Mouse (Mus musculus) MEL (cell line): Measurements from ENCODE around the gene Dusp22. TPM values are rescaled to one million over a fixed set of nuclear protein-coding genes. Genes with fewer than 3 reads are reported as not detected.

Experiments
- DNase-seq: peaks from one replicate; pipeline ENCODE4 v3.0.0; 2011; ENCODE audit warnings: low read depth, low spot score
- H3K27ac ChIP-seq: 2 replicates; pipeline ENCODE4 v1.5.1; 2012; ENCODE audit warnings: low read depth, mild to moderate bottlenecking, control low read depth, low read length, moderate library complexity; ENCODE audit not compliant: control insufficient read depth
- H3K27me3 ChIP-seq, 2 experiments: fragments of 150-350 bp in 1 of 2; sonication (generic) in 1 of 2; 2 replicates each; pipeline ENCODE4 v1.6.1; 2012; ENCODE audit warnings: low read length in 2 of 2, mild to moderate bottlenecking in 2 of 2, improper control_type of control experiment in 1 of 2, moderate library complexity in 1 of 2; ENCODE audit not compliant: insufficient read depth in 2 of 2, control insufficient read depth in 1 of 2
- H3K36me3 ChIP-seq, 2 experiments: 2 replicates each; pipeline ENCODE4 v1.6.1; 2012 to 2014; ENCODE audit warnings: low read length in 2 of 2, improper control_type of control experiment in 1 of 2, inconsistent platforms in 1 of 2, mild to moderate bottlenecking in 1 of 2; ENCODE audit not compliant: insufficient read depth in 2 of 2, control insufficient read depth in 1 of 2
- H3K4me1 ChIP-seq, 2 experiments: fragments of 150-350 bp in 1 of 2; sonication (generic) in 1 of 2; 2 replicates each; pipeline ENCODE4 v1.6.1; 2012; ENCODE audit warnings: low read length in 2 of 2, improper control_type of control experiment in 1 of 2, mild to moderate bottlenecking in 1 of 2; ENCODE audit not compliant: insufficient read depth in 2 of 2, control insufficient read depth in 1 of 2
- H3K4me3 ChIP-seq, 2 experiments: fragments of 150-350 bp in 1 of 2; sonication (generic) in 1 of 2; 2 replicates each; pipeline ENCODE4 v1.5.1; 2012; ENCODE audit warnings: low read depth in 2 of 2, low read length in 2 of 2, mild to moderate bottlenecking in 2 of 2, moderate library complexity in 2 of 2, control low read depth in 1 of 2, improper control_type of control experiment in 1 of 2; ENCODE audit not compliant: control insufficient read depth in 1 of 2, insufficient read depth in 1 of 2
- H3K79me2 ChIP-seq: 2 replicates; pipeline ENCODE4 v1.6.1; 2012; ENCODE audit warnings: mild to moderate bottlenecking, low read length, moderate library complexity; ENCODE audit not compliant: control insufficient read depth, poor library complexity, insufficient read depth
- H3K9ac ChIP-seq: 2 replicates; pipeline ENCODE4 v1.6.1; 2012; ENCODE audit warnings: low read depth, mild to moderate bottlenecking, control low read depth, low read length, moderate library complexity; ENCODE audit not compliant: control insufficient read depth, poor library complexity, severe bottlenecking
- H3K9me3 ChIP-seq: fragments of 150-350 bp; sonication (generic); replicated peaks from 2 replicates; pipeline ENCODE4 v1.6.1; 2012; ENCODE audit warnings: mild to moderate bottlenecking, low read length, improper control_type of control experiment, moderate library complexity; ENCODE audit not compliant: insufficient read depth
- CTCF ChIP-seq, 3 experiments: IDR thresholded peaks in 2 of 3; conservative IDR thresholded peaks in 1 of 3; 2 replicates each; pipeline ENCODE4 v1.5.1; 2011 to 2012; ENCODE audit warnings: low read length in 3 of 3, low read depth in 2 of 3, mild to moderate bottlenecking in 2 of 3, improper control_type of control experiment in 1 of 3, inconsistent platforms in 1 of 3, mixed read lengths in 1 of 3, moderate library complexity in 1 of 3; ENCODE audit not compliant: control insufficient read depth in 1 of 3, insufficient read depth in 1 of 3, poor library complexity in 1 of 3, severe bottlenecking in 1 of 3
- EP300 ChIP-seq, 2 experiments: IDR thresholded peaks; 2 replicates each; pipeline ENCODE4 v1.6.1; 2011; ENCODE audit warnings: improper control_type of control experiment in 2 of 2, low read length in 2 of 2, low read depth in 1 of 2, mild to moderate bottlenecking in 1 of 2
- ETS1 ChIP-seq: IDR thresholded peaks from 2 replicates; pipeline ENCODE4 v1.6.1; 2012; ENCODE audit warnings: low read depth, mild to moderate bottlenecking, inconsistent platforms, low read length, improper control_type of control experiment, moderate library complexity
- GATA1 ChIP-seq: IDR thresholded peaks from 2 replicates; pipeline ENCODE4 v1.6.1; 2011; ENCODE audit warnings: low read depth, low read length, improper control_type of control experiment
- HCFC1 ChIP-seq: IDR thresholded peaks from 2 replicates; pipeline ENCODE4 v1.6.1; 2012; ENCODE audit warnings: low read depth, mild to moderate bottlenecking, inconsistent platforms, low read length, improper control_type of control experiment, moderate library complexity
- MEF2A ChIP-seq: IDR thresholded peaks from 2 replicates; pipeline ENCODE4 v1.6.1; 2014; ENCODE audit warnings: low read depth, mild to moderate bottlenecking, inconsistent platforms, low read length, improper control_type of control experiment; ENCODE audit not compliant: poor library complexity, insufficient replicate concordance, severe bottlenecking; ENCODE audit errors: extremely low read depth
- MXI1 ChIP-seq: IDR thresholded peaks from 2 replicates; pipeline ENCODE4 v1.6.1; 2011; ENCODE audit warnings: mild to moderate bottlenecking, low read depth, low read length, improper control_type of control experiment
- NELFE ChIP-seq: IDR thresholded peaks from 2 replicates; pipeline ENCODE4 v1.6.1; 2011; ENCODE audit warnings: low read depth, low read length, improper control_type of control experiment
- NRF1 ChIP-seq: IDR thresholded peaks from 2 replicates; pipeline ENCODE4 v1.6.1; 2014; ENCODE audit warnings: low read depth, mild to moderate bottlenecking, inconsistent platforms, low read length, improper control_type of control experiment, moderate library complexity; ENCODE audit not compliant: poor library complexity, insufficient read depth, severe bottlenecking
- POLR2A ChIP-seq, 2 experiments: IDR thresholded peaks; 2 replicates each; pipeline ENCODE4 v1.6.1; 2011 to 2012; ENCODE audit warnings: low read length in 2 of 2, mild to moderate bottlenecking in 2 of 2, control low read depth in 1 of 2, improper control_type of control experiment in 1 of 2, low read depth in 1 of 2, moderate library complexity in 1 of 2; ENCODE audit not compliant: control insufficient read depth in 1 of 2, insufficient read depth in 1 of 2, poor library complexity in 1 of 2
- POLR2AphosphoS2 ChIP-seq: IDR thresholded peaks from 2 replicates; pipeline ENCODE4 v1.6.1; 2011; ENCODE audit warnings: low read length, improper control_type of control experiment
- SIN3A ChIP-seq: IDR thresholded peaks from 2 replicates; pipeline ENCODE4 v1.6.1; 2012; ENCODE audit warnings: low read length, improper control_type of control experiment, inconsistent platforms
- SMC3 ChIP-seq: IDR thresholded peaks from 2 replicates; pipeline ENCODE4 v1.6.1; 2011; ENCODE audit warnings: low read depth, low read length, improper control_type of control experiment
- TAL1 ChIP-seq: IDR thresholded peaks from 2 replicates; pipeline ENCODE4 v1.6.1; 2012; ENCODE audit warnings: mild to moderate bottlenecking, inconsistent platforms, low read length, moderate library complexity, mixed read lengths
- TCF12 ChIP-seq: IDR thresholded peaks from 2 replicates; pipeline ENCODE4 v1.6.1; 2014; ENCODE audit warnings: low read depth, mild to moderate bottlenecking, inconsistent platforms, low read length, improper control_type of control experiment, moderate library complexity
- UBTF ChIP-seq: IDR thresholded peaks from 2 replicates; pipeline ENCODE4 v1.6.1; 2012; ENCODE audit warnings: low read depth, mild to moderate bottlenecking, inconsistent platforms, low read length, improper control_type of control experiment, moderate library complexity, borderline replicate concordance; ENCODE audit not compliant: insufficient read depth
- USF2 ChIP-seq, 2 experiments: IDR thresholded peaks; 2 replicates each; pipeline ENCODE4 v1.6.1; 2011 to 2012; ENCODE audit warnings: improper control_type of control experiment in 2 of 2, low read length in 2 of 2, borderline replicate concordance in 1 of 2, inconsistent platforms in 1 of 2, low read depth in 1 of 2, mild to moderate bottlenecking in 1 of 2; ENCODE audit not compliant: insufficient read depth in 1 of 2
- ZC3H11A ChIP-seq: IDR thresholded peaks from 2 replicates; pipeline ENCODE4 v1.6.1; 2012; ENCODE audit warnings: low read depth, mild to moderate bottlenecking, inconsistent platforms, low read length, improper control_type of control experiment
- ZKSCAN1 ChIP-seq: IDR thresholded peaks from 2 replicates; pipeline ENCODE4 v1.6.1; 2012; ENCODE audit warnings: low read depth, mild to moderate bottlenecking, inconsistent platforms, low read length, improper control_type of control experiment, moderate library complexity
- ZNF384 ChIP-seq: IDR thresholded peaks from 2 replicates; pipeline ENCODE4 v1.6.1; 2012; ENCODE audit warnings: low read depth, mild to moderate bottlenecking, inconsistent platforms, low read length, improper control_type of control experiment
- polyA plus RNA-seq, 2 experiments: library from polyadenylated mRNA; stranded (reverse) in 1 of 2; unstranded in 1 of 2; fragments of >175 nt in 1 of 2; fragments of >200 nt in 1 of 2; gene quantifications; 2 replicates each; pipeline versions ENCODE4 v1.2.1 to v1.2.4; 2012; ENCODE audit warnings: low replicate concordance in 2 of 2, low read depth in 1 of 2; ENCODE audit not compliant: insufficient read length in 2 of 2, insufficient read depth in 1 of 2, missing spikeins in 1 of 2
- total RNA-seq: library from RNA; depleted of rRNA; stranded (reverse); fragments of 300-350 nt; gene quantifications from 2 replicates; pipeline ENCODE4 v1.2.3, GENCODE M21; 2012

Gene Dusp22
- total and polyA plus RNA-seq, 3 experiments, result not detected

DNA sequence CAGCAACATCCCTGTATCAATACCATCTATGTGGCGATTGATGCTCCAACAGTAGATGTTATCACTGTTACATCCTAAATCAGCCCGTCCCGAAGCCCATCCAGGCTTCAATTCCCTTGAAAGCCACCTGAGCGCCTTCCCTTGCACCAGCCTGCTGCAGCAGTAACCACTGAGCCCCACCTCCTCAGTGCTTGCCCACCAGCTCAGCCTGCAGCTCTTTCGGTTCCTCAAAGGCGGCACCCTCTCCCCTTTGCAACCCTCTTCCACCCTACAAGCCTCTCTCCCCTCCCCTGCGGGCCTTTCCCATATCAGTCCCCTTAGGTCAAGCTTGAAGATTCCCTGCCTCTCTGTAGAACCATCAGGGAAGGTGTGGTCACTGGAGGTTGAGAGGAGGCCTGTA lies 68.4 kb downstream of the Dusp22 start:
- no peak overlapping the region for H3K27ac ChIP-seq
- no peaks in the 10 kb centered on the region for H3K27me3 ChIP-seq
- no peaks in the 10 kb centered on the region for H3K36me3 ChIP-seq
- no peak overlapping the region for H3K4me3 ChIP-seq
- H3K9me3 ChIP-seq, result no peaks in the 10 kb centered on the region
- H3K9ac ChIP-seq, result no peak overlapping the region
- no peaks in the 10 kb centered on the region for H3K79me2 ChIP-seq
- no peak for DNase-seq
- TF ChIP-seq USF2 (IDR thresholded peaks at IDR 0.05; ENCODE audit: borderline replicate concordance in 1 of 2, insufficient read depth in 1 of 2, low read depth in 1 of 2, low read length in 2 of 2) (no peak), NRF1 (no peak), POLR2A (IDR thresholded peaks at IDR 0.05; ENCODE audit: control insufficient read depth in 1 of 2, insufficient read depth in 1 of 2, low read depth in 1 of 2, low read length in 2 of 2, poor library complexity in 1 of 2) (no peak), SMC3 (no peak), NELFE (no peak), TCF12 (no peak), EP300 (IDR thresholded peaks at IDR 0.05; ENCODE audit: low read depth in 1 of 2, low read length in 2 of 2) (no peak), POLR2AphosphoS2 (no peak), UBTF (no peak)
- H3K4me1 ChIP-seq, result no peaks in the 10 kb centered on the region

- Histone ChIP-seq H3K4me1 (no peaks in the 10 kb centered on the region), H3K79me2 (no peaks in the 10 kb centered on the region), H3K36me3 (no peaks in the 10 kb centered on the region), H3K27me3 (no peaks in the 10 kb centered on the region), H3K9ac (no peak overlapping the region), H3K9me3 (no peaks in the 10 kb centered on the region), H3K4me3 (no peak overlapping the region), H3K27ac (no peak overlapping the region)
- no peak for TF ChIP-seq ZC3H11A
- no peak for DNase-seq
Measured at GRCm38 (mm10) chr13:30729245-30729644, 69.4 kb downstream of the Dusp22 start.

GRCm38 (mm10) chr13:30730104-30730793 lies 70.5 kb downstream of the Dusp22 start:
- no peak for DNase-seq

More at GRCm38 (mm10) chr13:30730104-30730793, 70.5 kb downstream of the Dusp22 start:
- H3K36me3 ChIP-seq, result no peaks in the 10 kb centered on the region
- TF ChIP-seq SIN3A (no peak), GATA1 (no peak), CTCF (IDR thresholded peaks at IDR 0.05 in 2 of 3, conservative IDR thresholded peaks at IDR 0.05 in 1 of 3; ENCODE audit: control insufficient read depth in 1 of 3, insufficient read depth in 1 of 3, low read depth in 2 of 3, low read length in 3 of 3, poor library complexity in 1 of 3, severe bottlenecking in 1 of 3) (no peak), TAL1 (no peak), ETS1 (no peak), MEF2A (no peak), ZKSCAN1 (no peak), NRF1 (no peak), NELFE (no peak), MXI1 (no peak), HCFC1 (no peak), ZC3H11A (no peak), ZNF384 (no peak)
- H3K27me3 ChIP-seq, result no peaks in the 10 kb centered on the region
- H3K79me2 ChIP-seq, result no peaks in the 10 kb centered on the region
- H3K9ac ChIP-seq, result no peak overlapping the region
- H3K4me3 ChIP-seq, result no peak overlapping the region
- H3K27ac ChIP-seq, result no peak overlapping the region
- no peaks in the 10 kb centered on the region for H3K4me1 ChIP-seq
- no peaks in the 10 kb centered on the region for H3K9me3 ChIP-seq
